Mouse (Mus musculus): ENCODE results near the gene Thrb.

Gene Thrb

DNA sequence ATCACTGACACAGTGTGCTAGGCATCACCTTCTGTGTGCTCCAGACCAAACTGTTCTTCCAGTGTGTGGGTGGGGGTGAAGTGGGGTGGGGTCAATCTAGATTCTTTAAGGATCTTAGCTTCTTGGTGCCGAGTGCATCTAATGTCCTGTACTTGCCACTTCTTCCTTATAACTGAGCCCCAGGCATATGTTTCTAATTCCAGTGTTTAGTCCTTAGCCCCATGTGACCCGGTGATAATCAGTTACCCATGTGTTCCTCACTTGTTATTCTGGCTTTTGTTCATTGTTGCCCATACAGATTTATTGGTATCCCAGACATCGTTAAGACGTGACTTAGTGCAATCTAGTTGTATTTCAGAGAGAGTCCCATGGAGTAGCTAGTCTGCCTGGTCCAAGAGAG lies 121.9 kb downstream of the Thrb start:
- no peak for DNase-seq (ENCODE audit: low spot score in 2 of 2)

DNA sequence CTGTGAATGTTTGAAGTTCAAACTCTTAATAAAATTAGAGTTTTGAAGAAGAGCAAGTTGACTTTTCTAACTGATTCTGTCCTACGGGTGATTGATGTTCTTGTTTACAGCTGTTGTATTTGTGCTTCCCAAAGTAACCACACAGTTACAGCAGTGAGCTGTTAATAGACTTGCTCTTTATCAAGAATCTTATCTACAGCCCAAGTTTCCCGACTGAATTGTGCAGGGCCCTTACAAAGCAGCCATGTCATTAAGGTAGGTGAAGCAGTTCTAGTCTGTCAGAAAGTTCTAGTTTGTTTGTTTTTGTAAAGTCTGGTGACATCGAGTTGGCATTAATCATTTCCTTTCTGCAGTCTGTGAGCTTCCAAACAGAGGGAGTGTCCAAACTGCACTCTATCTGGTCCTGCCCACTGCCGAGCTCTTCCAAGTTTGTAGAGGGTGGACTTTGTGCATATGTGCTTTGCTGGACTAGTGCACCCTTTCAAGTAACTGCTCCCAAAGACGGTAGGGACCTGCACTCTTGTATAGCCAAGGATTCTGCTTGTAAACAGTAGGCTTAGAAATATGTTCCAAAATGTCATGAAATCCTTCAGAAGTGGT lies 124.2 kb downstream of the Thrb start:
- DNase-seq (ENCODE audit: low spot score in 2 of 2) = no peak

- no peak for DNase-seq (ENCODE audit: low spot score in 2 of 2)
Measured at GRCm38 (mm10) chr14:17785370-17785769, 125.3 kb downstream of the Thrb start.

- DNase-seq (ENCODE audit: low spot score in 2 of 2) = no peak
Measured at GRCm38 (mm10) chr14:17786249-17786648, 126.2 kb downstream of the Thrb start.

DNA sequence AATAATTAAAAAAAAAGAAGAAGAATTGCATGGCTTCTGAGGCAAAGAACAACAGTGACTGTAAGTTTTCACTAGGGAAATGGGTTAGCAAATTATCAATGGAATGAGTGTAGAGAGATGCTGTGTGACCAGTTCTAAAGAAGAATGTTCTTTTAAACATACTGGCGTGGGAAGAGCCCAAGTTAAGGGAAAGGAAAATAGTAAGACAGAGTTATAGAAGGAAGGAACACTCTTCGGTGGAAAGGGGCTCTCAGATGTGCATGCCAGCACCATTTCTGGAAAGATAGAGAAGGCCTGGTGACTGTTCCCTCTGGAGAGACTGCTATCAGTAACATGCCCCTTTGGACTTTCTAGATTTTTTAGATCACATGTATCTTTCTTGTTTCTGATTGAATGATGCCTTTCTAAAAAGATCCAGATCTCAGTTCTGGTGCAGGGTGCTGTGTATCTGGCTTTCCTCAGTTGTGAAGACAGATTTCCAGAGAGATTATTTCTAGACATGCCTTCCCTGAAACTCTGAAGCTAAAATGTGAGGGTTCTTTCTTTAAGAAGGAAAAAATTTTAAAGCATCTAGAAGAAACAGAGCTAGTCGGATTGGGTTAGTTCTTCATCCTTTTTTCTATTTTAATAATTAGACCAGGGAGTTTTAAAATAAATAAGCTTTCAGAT lies 144.0 kb downstream of the Thrb start:
- no peak for DNase-seq (ENCODE audit: low spot score in 2 of 2)

DNA sequence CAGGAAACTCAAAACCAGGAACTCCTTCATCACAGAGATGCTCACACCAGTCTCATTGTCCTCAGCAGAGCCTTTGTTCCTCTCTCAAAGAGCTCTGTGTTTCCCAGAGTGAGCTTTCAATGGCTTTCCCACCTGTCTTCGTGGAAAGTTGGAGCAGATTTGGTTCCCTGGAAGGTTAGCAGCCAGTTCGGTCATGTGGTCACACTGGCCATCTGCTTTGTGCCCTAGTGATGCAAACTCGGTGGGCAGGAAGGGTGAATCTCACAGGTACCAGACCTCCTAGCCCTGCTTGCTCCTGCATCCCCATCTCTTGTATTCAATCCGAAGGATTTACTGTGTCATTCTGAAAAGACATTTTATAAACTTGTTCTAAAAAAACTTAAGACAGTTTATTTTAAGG lies 151.0 kb downstream of the Thrb start:
- no peak for DNase-seq (ENCODE audit: low spot score in 2 of 2)

DNA sequence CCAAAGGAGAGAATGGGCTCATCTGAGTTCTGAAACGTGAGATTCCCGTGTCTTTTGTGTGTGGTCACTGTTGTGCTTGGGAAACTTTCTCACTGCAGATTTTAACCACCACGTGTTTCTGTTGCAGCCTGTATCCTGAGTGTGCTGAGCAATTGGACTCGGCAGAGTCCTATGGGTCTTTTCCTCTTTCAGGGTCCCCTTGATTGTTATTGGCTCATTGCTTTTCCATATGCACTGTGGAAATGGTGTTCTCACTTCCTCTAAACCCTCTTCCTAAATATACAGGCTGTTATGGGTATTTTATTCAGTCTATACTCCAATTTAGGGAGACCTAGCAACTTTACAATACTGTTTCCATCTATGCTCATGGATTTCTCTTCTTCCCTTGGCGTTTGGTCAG lies 152.4 kb downstream of the Thrb start:
- DNase-seq (ENCODE audit: low spot score in 2 of 2) = no peak

DNA sequence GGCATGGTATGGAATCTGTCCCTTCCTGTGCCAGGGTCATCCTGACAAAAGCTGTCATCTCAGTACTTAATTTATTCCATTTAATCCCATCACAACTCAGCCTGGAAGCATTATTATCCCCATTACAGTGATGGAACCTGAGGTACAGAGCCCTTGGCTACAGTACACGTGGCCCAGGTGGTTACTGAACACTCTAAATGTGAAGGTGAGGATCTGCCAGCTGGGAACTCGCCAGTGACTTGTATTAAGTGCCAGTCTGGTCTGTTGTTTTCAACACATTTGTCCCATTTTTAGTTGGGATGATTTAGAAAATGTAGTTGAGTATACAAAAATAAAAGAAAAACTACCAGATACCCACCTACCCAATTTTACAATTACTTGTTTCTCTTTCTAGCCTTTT lies 155.0 kb downstream of the Thrb start:
- DNase-seq (ENCODE audit: low spot score in 2 of 2) = no peak

DNA sequence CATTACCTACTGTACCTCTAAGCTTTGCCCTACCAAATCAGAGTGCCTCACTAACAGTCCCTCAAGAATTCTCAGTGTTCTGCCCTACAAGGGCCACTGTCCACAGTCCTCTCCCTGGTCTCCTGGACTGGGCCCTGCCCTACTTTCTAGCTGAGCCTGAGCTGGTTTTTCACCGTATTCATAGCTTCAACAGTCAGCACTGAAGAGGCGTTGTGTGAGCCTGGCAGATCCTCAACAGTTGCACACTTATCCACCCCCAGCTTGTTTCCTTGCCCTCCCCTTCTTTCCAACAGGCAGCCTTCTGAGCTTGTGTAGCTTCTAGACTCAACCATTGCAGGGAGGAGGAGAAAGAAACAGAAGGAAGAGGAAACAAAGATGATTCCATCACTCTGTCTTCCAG lies 158.0 kb downstream of the Thrb start:
- DNase-seq (ENCODE audit: low spot score in 2 of 2) = peak in 1 of 2 experiments; percentile 59

DNA sequence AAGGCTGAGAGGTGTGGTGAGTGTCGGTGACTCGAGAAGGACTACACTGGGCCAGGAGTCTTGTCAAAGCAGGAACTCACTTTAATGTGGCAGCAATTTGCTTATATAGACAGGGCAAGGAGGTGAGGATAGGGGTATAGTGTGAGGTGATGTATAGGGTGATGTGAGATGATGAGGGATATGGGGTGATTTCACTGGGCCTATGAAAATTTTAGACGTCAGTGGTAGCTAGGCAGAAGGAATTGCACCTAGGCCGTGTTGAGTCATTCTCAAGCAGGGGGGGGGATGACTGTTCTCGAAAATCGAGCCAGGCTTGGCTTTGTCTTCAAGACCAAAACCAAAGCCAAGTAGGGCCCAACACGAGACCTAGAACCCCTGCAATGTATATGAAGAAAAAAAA lies 162.7 kb downstream of the Thrb start:
- no peak for DNase-seq (ENCODE audit: low spot score in 2 of 2)

- DNase-seq (ENCODE audit: low spot score in 2 of 2) = no peak
Measured at GRCm38 (mm10) chr14:17827401-17827800, 167.3 kb downstream of the Thrb start.

GRCm38 (mm10) chr14:17835738-17836137 lies 175.7 kb downstream of the Thrb start:
- no peak for DNase-seq (ENCODE audit: low spot score in 2 of 2)

- no peak for DNase-seq (ENCODE audit: low spot score in 2 of 2)
Measured at GRCm38 (mm10) chr14:17836766-17837165, 176.7 kb downstream of the Thrb start.

DNA sequence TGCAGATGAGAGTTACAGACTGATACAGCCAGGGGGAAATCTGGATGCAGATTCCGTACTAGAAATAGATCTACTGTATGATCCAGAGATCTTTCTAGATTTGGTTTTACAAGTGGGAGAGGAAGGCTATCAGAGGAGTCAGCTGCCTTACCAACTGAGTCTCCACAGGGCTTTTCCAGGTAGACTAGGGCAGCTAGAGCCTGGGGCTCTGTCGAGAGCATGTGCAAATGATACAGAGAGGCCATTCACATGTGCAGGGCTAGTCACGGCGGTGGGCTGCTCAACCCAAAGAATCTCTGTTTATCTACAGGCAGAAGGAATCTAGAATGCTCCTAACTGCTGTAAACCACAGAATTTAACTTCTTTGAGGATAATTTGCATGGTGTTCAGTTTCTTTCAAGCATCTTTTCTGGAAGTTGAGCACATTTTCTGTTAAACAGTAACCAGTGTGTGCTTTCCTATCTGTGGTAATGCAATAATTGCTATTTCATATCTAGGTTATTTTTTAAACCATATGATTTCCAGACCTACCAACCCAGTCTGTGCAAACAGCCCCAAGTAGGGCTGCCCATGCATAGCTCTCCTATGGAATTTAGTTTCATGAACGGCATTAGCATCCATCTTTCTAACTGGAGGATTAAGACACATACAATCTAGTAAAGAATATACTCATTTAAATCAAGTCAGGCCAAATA lies 185.1 kb downstream of the Thrb start:
- DNase-seq (ENCODE audit: low spot score in 2 of 2) = no peak

GRCm38 (mm10) chr14:17845871-17846270 lies 185.8 kb downstream of the Thrb start:
- no peak for DNase-seq (ENCODE audit: low spot score in 2 of 2)

DNA sequence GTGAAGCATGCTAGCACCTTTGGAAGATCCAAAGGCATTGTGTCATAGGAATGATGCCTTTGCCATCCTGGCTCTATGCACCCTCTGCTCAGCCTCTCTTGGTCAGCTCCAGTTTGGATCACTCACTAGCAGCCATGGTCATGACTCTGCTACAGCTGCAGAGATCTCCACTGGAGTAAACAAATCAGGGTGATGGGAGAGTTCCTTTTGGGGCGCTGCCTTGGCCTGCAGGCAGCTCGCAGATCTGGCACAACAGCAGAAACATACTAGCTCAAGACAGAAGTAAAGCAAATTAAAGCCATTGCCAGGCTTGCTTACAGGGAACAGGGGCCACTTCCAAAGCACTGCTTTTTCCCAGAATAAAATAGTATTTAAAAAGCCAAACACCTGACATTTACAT lies 186.6 kb downstream of the Thrb start:
- no peak for DNase-seq (ENCODE audit: low spot score in 2 of 2)

GRCm38 (mm10) chr14:17847211-17847610 lies 187.2 kb downstream of the Thrb start:
- DNase-seq (ENCODE audit: low spot score in 2 of 2) = no peak

- DNase-seq (ENCODE audit: low spot score in 2 of 2) = no peak
Measured at GRCm38 (mm10) chr14:17850355-17850754, 190.3 kb downstream of the Thrb start.

- no peak for DNase-seq (ENCODE audit: low spot score in 2 of 2)
Measured at GRCm38 (mm10) chr14:17852236-17852635, 192.2 kb downstream of the Thrb start.

DNA sequence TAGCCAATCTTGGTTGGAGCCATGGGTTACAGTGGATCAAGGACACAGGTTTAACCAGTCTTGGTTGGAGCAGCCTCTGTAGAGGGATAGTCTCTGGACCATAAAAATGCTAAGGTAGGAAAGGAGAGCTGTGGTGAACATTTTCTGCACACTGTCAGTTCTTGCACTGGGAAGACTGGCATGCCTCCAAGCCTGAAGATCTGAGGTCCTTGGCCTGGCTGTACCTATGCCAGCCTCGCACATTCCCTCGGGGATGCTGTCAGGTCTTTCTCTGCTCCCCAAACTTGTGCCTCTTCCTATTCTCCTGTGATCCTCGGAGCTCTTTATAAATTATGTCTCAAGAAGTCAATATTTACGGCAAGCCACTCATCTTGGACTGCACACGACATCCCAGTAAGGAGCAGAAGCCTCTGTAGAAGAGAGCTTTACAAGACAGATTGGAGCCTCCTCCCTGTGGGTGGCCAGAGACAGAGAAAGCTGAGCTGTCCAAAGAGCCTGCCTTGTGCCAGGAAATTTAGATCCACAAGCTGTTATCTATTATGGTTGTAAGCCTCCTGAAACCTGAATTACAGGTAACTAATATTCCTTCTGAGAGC lies 199.8 kb downstream of the Thrb start:
- DNase-seq (ENCODE audit: low spot score in 2 of 2) = no peak

GRCm38 (mm10) chr14:17862651-17863050 lies 202.6 kb downstream of the Thrb start:
- no peak for DNase-seq (ENCODE audit: low spot score in 2 of 2)

DNA sequence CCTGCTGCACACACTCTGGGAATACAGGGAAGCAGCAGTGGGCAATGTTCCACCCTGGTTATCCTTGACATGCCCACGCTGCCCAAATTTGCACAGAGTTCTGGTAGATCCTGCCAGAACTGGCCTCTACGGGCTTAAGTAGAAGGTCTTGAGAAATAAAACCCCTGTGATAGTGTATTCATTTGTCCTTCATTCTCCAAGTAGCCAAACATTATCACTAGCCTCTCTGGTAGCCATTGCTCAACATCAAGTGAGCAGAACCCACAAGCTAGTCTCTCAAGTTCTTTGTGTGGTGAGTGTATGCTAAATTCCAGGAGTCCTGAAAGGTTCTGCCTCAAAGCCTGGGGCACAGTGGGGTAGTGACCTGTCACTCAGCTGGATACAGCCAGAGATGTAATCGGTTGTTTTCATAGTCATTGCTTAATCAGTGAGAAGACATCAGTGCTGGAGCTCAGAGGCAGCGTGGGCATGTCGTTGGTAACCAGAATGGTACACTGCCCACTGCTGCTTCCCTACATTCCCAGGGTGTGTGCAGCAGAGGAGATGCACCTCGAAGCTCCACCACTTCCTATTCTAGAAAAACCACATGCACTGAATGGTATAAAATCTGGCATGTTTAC lies 203.8 kb downstream of the Thrb start:
- DNase-seq (ENCODE audit: low spot score in 2 of 2) = no peak
